Mouse (Mus musculus) liver, adult 2 months (tissue): ENCODE measurements at regions not wholly inside any gene's neighbourhood (a gene's known extent, or its start where the extent isn't known, plus 50 kb on each side); places are given as distances from the start of the nearest gene placed in this dataset.

Experiments
- CTCF ChIP-seq: fragments of 200-500 bp; IDR thresholded peaks from 2 replicates; pipeline ENCODE4 v1.5.1; 2011; ENCODE audit warnings: low read depth, low read length, control low read depth
- POLR2A ChIP-seq: fragments of 200-500 bp; IDR thresholded peaks from 2 replicates; pipeline ENCODE4 v1.6.1; 2011; ENCODE audit warnings: low read length, control low read depth; ENCODE audit not compliant: insufficient read depth; ENCODE audit errors: extremely low read depth

- TF ChIP-seq POLR2A, result no peak
- no peak for TF ChIP-seq CTCF
Observed at GRCm38 (mm10) chr2:115213181-115213970, 368.1 kb upstream of the BC052040 start.
